Mouse (Mus musculus) CH12.LX (cell line): ENCODE data around the gene Ampd3.

Experiments used
- CTCF ChIP-seq, 2 experiments: IDR thresholded peaks in 1 of 2; conservative IDR thresholded peaks in 1 of 2; 2 replicates each; pipeline ENCODE4 v1.5.1; 2011 to 2012; ENCODE audit warnings: low read depth in 2 of 2, low read length in 2 of 2, improper control_type of control experiment in 1 of 2, inconsistent platforms in 1 of 2, mild to moderate bottlenecking in 1 of 2, moderate library complexity in 1 of 2
- POLR2A ChIP-seq: IDR thresholded peaks from 2 replicates; pipeline ENCODE4 v1.6.1; 2011; ENCODE audit warnings: low read depth, mild to moderate bottlenecking, improper control_type of control experiment, low read length

DNA sequence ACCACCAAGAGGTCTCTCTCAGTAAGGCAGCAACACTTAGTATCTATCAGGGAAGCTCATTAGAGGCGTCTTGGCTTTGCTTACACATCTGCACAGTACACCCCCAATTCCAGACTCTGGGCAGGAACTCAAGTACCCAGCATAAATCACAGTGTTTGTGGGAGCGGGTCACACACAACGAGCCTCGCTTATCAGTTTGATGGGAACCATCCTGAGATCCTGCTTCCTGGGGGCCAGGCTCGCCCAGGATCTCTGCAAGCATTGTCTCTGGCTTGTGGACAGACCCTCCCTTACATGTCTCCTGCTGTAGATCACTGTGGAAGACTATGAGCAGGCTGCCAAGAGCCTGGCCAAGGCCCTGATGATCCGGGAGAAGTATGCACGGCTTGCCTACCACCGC is 22.9 kb downstream of the Ampd3 start:
- TF ChIP-seq POLR2A, result no peak
- no peak for TF ChIP-seq CTCF (conservative IDR thresholded peaks at IDR 0.05 in 1 of 2, IDR thresholded peaks at IDR 0.05 in 1 of 2; ENCODE audit: low read depth in 2 of 2, low read length in 2 of 2)
